Mouse (Mus musculus): Measurements from ENCODE around the gene Vmn1r149. TPM values are rescaled to one million over a fixed set of nuclear protein-coding genes. Genes with fewer than 3 reads are reported as not detected.
"Not testable (repeated sequence)": the region's sequence is repeated elsewhere in the genome, so short reads cannot be mapped to it uniquely, and the experiment has no call there.

Gene Vmn1r149
- not detected in 2 replicates for polyA plus RNA-seq (2015; fragmentation: Nextera tagmentation; extraction: Ambion mirVana)

GRCm38 (mm10) chr7:22438129-22438528 is at the start of gene Vmn1r149:
Gene Vmn1r149, minus strand, starts transcription at chr7:22438229.
- not testable (repeated sequence) for H3K9me3 ChIP-seq (replicated peaks; ENCODE audit: control insufficient read depth, low read length); H3K36me3 ChIP-seq (ENCODE audit: control insufficient read depth, insufficient read depth); ATAC-seq (ENCODE audit: low read depth); H3K9ac ChIP-seq (ENCODE audit: low read depth, low read length); H3K27me3 ChIP-seq (ENCODE audit: control insufficient read depth, insufficient read depth, low read depth, low read length); H3K27ac ChIP-seq (ENCODE audit: low read length); H3K4me2 ChIP-seq (ENCODE audit: low read depth, low read length); H3K4me1 ChIP-seq (ENCODE audit: control insufficient read depth, low read depth, low read length); H3K4me3 ChIP-seq (ENCODE audit: low read depth, low read length)
- no CpG with 5 or more reads among the region's 2 CpGs for WGBS (ENCODE audit: insufficient replicate concordance)

- not testable (repeated sequence) for H3K27me3 ChIP-seq (ENCODE audit: control insufficient read depth, insufficient read depth, low read depth, low read length); H3K4me3 ChIP-seq (ENCODE audit: low read depth, low read length); H3K9me3 ChIP-seq (replicated peaks; ENCODE audit: control insufficient read depth, low read length); ATAC-seq (ENCODE audit: low read depth); H3K27ac ChIP-seq (ENCODE audit: low read length); H3K4me1 ChIP-seq (ENCODE audit: control insufficient read depth, low read depth, low read length); H3K4me2 ChIP-seq (ENCODE audit: low read depth, low read length); H3K9ac ChIP-seq (ENCODE audit: low read depth, low read length); H3K36me3 ChIP-seq (ENCODE audit: control insufficient read depth, insufficient read depth)
- no CpG with 5 or more reads among the region's 5 CpGs for WGBS (ENCODE audit: insufficient replicate concordance)
Observed at GRCm38 (mm10) chr7:22463975-22464374, 25.9 kb upstream of the Vmn1r149 start, which contains the start of gene Gm10665. Gene Gm10665, minus strand, starts transcription at chr7:22464075.

GRCm38 (mm10) chr7:22413283-22413682 is 24.7 kb downstream of the Vmn1r149 start, which contains the start of gene Vmn1r148:
Gene Vmn1r148, plus strand, starts transcription at chr7:22413583.
- not testable (repeated sequence) for H3K4me3 ChIP-seq (ENCODE audit: low read depth, low read length); H3K4me2 ChIP-seq (ENCODE audit: low read depth, low read length); ATAC-seq (ENCODE audit: low read depth); H3K9me3 ChIP-seq (replicated peaks; ENCODE audit: control insufficient read depth, low read length); H3K27ac ChIP-seq (ENCODE audit: low read length); H3K4me1 ChIP-seq (ENCODE audit: control insufficient read depth, low read depth, low read length); H3K36me3 ChIP-seq (ENCODE audit: control insufficient read depth, insufficient read depth); H3K9ac ChIP-seq (ENCODE audit: low read depth, low read length); H3K27me3 ChIP-seq (ENCODE audit: control insufficient read depth, insufficient read depth, low read depth, low read length)
- no CpG with 5 or more reads among the region's 3 CpGs for WGBS (ENCODE audit: insufficient replicate concordance)

Other genes starting within 250 kb of the Vmn1r149 start
- not detected in 2 replicates for gene Vmn1r143, start 248.9 kb downstream of the Vmn1r149 start, polyA plus RNA-seq (2015; fragmentation: Nextera tagmentation; extraction: Ambion mirVana)
- not detected in 2 replicates for gene Gm8653, start 237.0 kb downstream of the Vmn1r149 start, polyA plus RNA-seq (2015; fragmentation: Nextera tagmentation; extraction: Ambion mirVana)
- not detected in 2 replicates for gene Gm8453, start 208.7 kb downstream of the Vmn1r149 start, polyA plus RNA-seq (2015; fragmentation: Nextera tagmentation; extraction: Ambion mirVana)
- not detected in 2 replicates for gene Gm4187, start 108.5 kb downstream of the Vmn1r149 start, polyA plus RNA-seq (2015; fragmentation: Nextera tagmentation; extraction: Ambion mirVana)
- gene Gm8660, start 67.2 kb downstream of the Vmn1r149 start, polyA plus RNA-seq (2015; fragmentation: Nextera tagmentation; extraction: Ambion mirVana): not detected in 2 replicates
- gene Vmn1r148, start 24.6 kb downstream of the Vmn1r149 start, polyA plus RNA-seq (2015; fragmentation: Nextera tagmentation; extraction: Ambion mirVana): not detected in 2 replicates
- gene Gm10665, start 25.8 kb upstream of the Vmn1r149 start, polyA plus RNA-seq (2015; fragmentation: Nextera tagmentation; extraction: Ambion mirVana): not detected in 2 replicates
- not detected in 2 replicates for gene Vmn1r151, start 61.4 kb upstream of the Vmn1r149 start, polyA plus RNA-seq (2015; fragmentation: Nextera tagmentation; extraction: Ambion mirVana)
- not detected in 2 replicates for gene Vmn1r152, start 84.7 kb upstream of the Vmn1r149 start, polyA plus RNA-seq (2015; fragmentation: Nextera tagmentation; extraction: Ambion mirVana)
- not detected in 2 replicates for gene Gm8677, start 96.7 kb upstream of the Vmn1r149 start, polyA plus RNA-seq (2015; fragmentation: Nextera tagmentation; extraction: Ambion mirVana)
- not detected in 2 replicates for gene Gm4201, start 127.1 kb upstream of the Vmn1r149 start, polyA plus RNA-seq (2015; fragmentation: Nextera tagmentation; extraction: Ambion mirVana)
- gene Gm4565, start 149.9 kb upstream of the Vmn1r149 start, polyA plus RNA-seq (2015; fragmentation: Nextera tagmentation; extraction: Ambion mirVana): not detected in 2 replicates
- gene Vmn1r155, start 219.8 kb upstream of the Vmn1r149 start, polyA plus RNA-seq (2015; fragmentation: Nextera tagmentation; extraction: Ambion mirVana): not detected in 2 replicates